Mouse (Mus musculus): ENCODE results near the gene Amy2a2.
"Not testable (repeated sequence)": the region's sequence is repeated elsewhere in the genome, so short reads cannot be mapped to it uniquely, and the experiment has no call there.

Gene Amy2a2

DNA sequence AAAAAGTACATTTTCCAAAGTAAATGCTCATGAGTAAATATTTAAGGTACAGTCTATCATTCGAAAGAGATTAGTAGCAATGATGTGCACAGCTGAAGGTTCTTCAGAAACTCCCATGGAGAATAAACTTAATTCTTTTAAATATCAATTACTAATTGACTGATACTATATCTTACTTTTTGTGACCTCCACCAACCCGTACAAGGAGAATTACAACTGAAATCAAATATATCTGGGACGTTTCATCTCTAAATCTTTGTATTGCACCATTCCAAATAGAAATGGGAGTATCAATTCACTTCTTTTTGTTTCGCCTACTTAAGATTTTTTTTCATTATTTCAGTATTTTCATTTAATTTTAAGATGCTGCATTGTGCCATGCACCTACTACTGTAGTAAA lies at the start of gene Amy2a2:
Gene Amy2a2, minus strand, starts transcription at position 101 of the 400 bp plus-strand sequence.
- not testable (repeated sequence) for DNase-seq (ENCODE audit: low read depth)

GRCm38 (mm10) chr3:113345484-113345883 lies 11.0 kb downstream of the Amy2a2 start:
- DNase-seq (ENCODE audit: low read depth) = not testable (repeated sequence)

- not testable (repeated sequence) for DNase-seq (ENCODE audit: low read depth)
Observed at GRCm38 (mm10) chr3:113323952-113324351, 32.5 kb downstream of the Amy2a2 start, which contains the start of gene Amy2a3. TSS of gene Amy2a3 (minus strand) at chr3:113324052.

GRCm38 (mm10) chr3:113312937-113313336 lies 43.5 kb downstream of the Amy2a2 start:
- not testable (repeated sequence) for DNase-seq (ENCODE audit: low read depth)

Measured in naive thymus-derived CD4-positive, alpha-beta T cell, adult 2 months (primary cell).